Mouse (Mus musculus): ENCODE results near the gene Pip5k1b. TPM values are rescaled to one million over a fixed set of nuclear protein-coding genes. Genes with fewer than 3 reads are reported as not detected.

The Pip5k1b gene
- total RNA-seq, 1 experiment, result 2.1 TPM

DNA sequence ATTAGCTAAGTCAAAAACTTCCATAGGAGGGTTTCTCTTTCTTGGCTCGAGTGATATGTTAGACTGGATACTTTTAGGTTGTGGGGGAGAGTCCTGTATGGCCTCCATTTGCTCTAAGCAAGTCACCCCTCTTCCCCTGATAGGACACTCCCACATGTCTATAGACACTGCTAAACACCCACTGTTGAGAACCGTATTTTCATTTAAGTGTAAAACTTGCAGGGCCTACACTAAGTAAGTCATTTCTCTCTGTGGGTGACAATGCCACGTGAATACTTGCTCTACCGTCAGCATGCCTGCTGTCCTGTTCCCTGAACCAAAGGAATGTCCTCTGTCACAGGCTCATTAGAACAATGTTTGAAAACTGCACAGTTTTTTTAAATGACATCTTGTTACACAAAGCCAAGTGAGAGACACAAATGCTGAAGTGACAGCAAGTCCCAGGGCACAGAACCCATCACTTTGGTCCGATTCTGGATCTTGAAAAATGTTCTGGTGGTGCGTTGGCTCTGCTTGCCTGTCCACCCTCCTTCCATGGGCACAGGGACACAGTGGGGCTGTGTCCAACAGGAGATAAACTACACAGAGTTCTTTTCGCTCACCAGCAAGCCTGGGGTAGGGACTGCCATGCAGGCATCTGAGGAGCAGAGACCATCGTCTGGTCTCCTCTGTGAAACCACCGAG is 138.6 kb downstream of the Pip5k1b start:
- Histone ChIP-seq H3K27ac (ENCODE audit: insufficient read depth, low read depth, low read length, poor library complexity, severe bottlenecking) (no peak overlapping the region), H3K4me3 (ENCODE audit: insufficient read depth in 1 of 2, low read depth in 1 of 2, low read length in 2 of 2, poor library complexity in 1 of 2, severe bottlenecking in 1 of 2) (no peak overlapping the region), H3K9me3 (ENCODE audit: control insufficient read depth, insufficient read depth, low read depth, low read length) (no peaks in the 10 kb centered on the region), H3K9ac (ENCODE audit: insufficient read depth, low read depth, low read length, poor library complexity, severe bottlenecking) (no peak overlapping the region), H3K36me3 (ENCODE audit: control insufficient read depth, insufficient read depth, low read length, poor library complexity, severe bottlenecking) (no peaks in the 10 kb centered on the region), H3K4me1 (ENCODE audit: control insufficient read depth in 2 of 2, insufficient read depth in 2 of 2, low read length in 2 of 2, poor library complexity in 1 of 2) (no peaks in the 10 kb centered on the region)
- no peak for TF ChIP-seq ZNF384 (IDR thresholded peaks at IDR 0.05; ENCODE audit: low read depth, low read length)
- TF ChIP-seq ZC3H11A (IDR thresholded peaks at IDR 0.05; ENCODE audit: borderline replicate concordance, low read depth, low read length), result no peak
- no peak for TF ChIP-seq CHD2 (IDR thresholded peaks at IDR 0.05; ENCODE audit: low read depth, low read length)
- TF ChIP-seq MAFK (IDR thresholded peaks at IDR 0.05; ENCODE audit: insufficient read depth, low read depth, low read length), result no peak
- TF ChIP-seq HCFC1 (IDR thresholded peaks at IDR 0.05; ENCODE audit: borderline replicate concordance, insufficient read depth, low read length), result no peak
- no peak for DNase-seq (ENCODE audit: low read depth, low spot score)
- in situ Hi-C loops (cut with MboI; ENCODE audit: low sequenced_read_pairs in 2 of 2, unreplicated experiment in 2 of 2), result no loop called here

DNA sequence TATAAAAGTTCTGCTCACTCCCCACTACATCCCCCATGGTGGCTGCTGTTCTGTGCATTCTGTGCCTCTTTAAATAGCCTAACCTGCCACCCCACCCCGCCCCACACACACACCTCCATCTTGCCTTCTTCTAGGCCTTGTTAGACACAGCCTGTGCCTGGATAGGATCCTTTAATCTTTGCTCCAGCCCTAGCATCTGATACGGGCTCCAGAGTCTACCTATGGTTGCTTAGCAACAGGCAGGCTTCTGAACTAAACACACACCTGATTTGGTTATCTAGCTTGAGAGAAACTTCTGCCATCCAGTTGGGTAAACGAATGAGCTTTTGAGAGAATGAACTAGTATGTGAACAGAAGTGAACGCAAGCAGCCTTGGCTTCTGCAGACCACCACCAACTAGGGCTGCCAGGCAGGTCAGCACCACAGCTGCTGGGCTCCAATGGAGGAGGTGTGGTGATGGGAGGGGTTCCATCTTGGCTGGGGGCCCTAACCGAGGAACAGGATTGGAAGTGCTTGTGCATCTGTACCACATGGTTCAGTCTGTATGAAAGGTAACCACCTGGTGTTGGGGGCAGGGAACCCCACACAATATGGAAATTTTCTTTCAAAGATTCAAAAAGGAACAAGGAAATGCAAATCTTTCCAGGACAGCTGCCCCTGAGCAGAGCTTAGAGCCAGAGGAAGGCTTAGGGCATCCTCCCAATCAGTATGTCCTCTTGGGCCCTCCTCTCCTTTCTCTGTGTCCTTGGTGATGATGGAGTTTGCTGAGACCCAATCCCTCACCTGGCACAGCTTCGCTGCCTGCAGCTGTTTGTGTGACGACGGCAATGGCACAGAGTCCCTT is 139.7 kb downstream of the Pip5k1b start:
- TF ChIP-seq MAFK (IDR thresholded peaks at IDR 0.05; ENCODE audit: insufficient read depth, low read depth, low read length) (no peak), ZC3H11A (IDR thresholded peaks at IDR 0.05; ENCODE audit: borderline replicate concordance, low read depth, low read length) (no peak), HCFC1 (IDR thresholded peaks at IDR 0.05; ENCODE audit: borderline replicate concordance, insufficient read depth, low read length) (no peak), ZNF384 (IDR thresholded peaks at IDR 0.05; ENCODE audit: low read depth, low read length) (no peak), CHD2 (IDR thresholded peaks at IDR 0.05; ENCODE audit: low read depth, low read length) (no peak)
- Histone ChIP-seq H3K4me3 (ENCODE audit: insufficient read depth in 1 of 2, low read depth in 1 of 2, low read length in 2 of 2, poor library complexity in 1 of 2, severe bottlenecking in 1 of 2) (no peak overlapping the region), H3K27ac (ENCODE audit: insufficient read depth, low read depth, low read length, poor library complexity, severe bottlenecking) (no peak overlapping the region)

DNA sequence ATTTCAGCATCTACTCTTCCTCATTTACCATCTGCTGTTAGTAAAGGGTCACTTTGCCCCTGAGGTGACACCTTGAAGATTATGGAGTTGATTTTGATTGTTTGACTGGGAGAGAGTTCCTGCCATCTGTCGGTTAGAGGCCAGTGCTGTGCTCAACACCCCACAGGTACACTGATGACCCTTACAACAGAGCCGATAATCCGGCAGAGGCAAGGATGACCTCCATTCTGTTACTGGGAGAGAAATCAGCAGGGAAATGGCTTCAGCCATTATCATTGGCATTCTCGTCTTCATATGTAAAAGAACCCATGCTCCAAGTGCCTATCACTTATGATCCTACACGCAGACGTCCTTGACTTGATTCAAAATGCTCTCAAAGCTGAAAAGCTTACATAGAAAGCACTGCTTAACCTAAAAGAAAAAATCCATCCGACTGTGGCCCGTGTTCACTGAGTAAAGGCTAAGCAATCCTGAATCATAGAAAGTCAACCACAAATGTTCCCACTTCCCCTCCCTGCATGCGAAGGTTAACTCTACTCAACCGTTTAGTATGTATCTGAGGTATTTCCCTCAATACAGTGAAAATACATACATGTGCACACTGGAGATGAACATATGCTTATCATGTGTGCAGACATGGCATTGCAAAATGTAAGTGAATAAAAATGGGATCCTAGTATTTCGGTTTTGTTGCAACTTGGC is 146.7 kb downstream of the Pip5k1b start:
- H3K4me1 ChIP-seq (ENCODE audit: control insufficient read depth in 2 of 2, insufficient read depth in 2 of 2, low read length in 2 of 2, poor library complexity in 1 of 2), result no peaks in the 10 kb centered on the region
- H3K9me3 ChIP-seq (ENCODE audit: control insufficient read depth, insufficient read depth, low read depth, low read length), result no peaks in the 10 kb centered on the region
- no peak for DNase-seq (ENCODE audit: low read depth, low spot score)
- no peaks in the 10 kb centered on the region for H3K36me3 ChIP-seq (ENCODE audit: control insufficient read depth, insufficient read depth, low read length, poor library complexity, severe bottlenecking)
- TF ChIP-seq ZC3H11A (IDR thresholded peaks at IDR 0.05; ENCODE audit: borderline replicate concordance, low read depth, low read length) (no peak), HCFC1 (IDR thresholded peaks at IDR 0.05; ENCODE audit: borderline replicate concordance, insufficient read depth, low read length) (no peak)
- no peak overlapping the region for H3K4me3 ChIP-seq (ENCODE audit: insufficient read depth in 1 of 2, low read depth in 1 of 2, low read length in 2 of 2, poor library complexity in 1 of 2, severe bottlenecking in 1 of 2)
- H3K9ac ChIP-seq (ENCODE audit: insufficient read depth, low read depth, low read length, poor library complexity, severe bottlenecking), result no peak overlapping the region
- no peak overlapping the region for H3K27ac ChIP-seq (ENCODE audit: insufficient read depth, low read depth, low read length, poor library complexity, severe bottlenecking)
- in situ Hi-C loops (cut with MboI; ENCODE audit: low sequenced_read_pairs in 2 of 2, unreplicated experiment in 2 of 2), result no loop called here

More for the DNA sequence above, 139.7 kb downstream of the Pip5k1b start:
- H3K9ac ChIP-seq (ENCODE audit: insufficient read depth, low read depth, low read length, poor library complexity, severe bottlenecking), result no peak overlapping the region
- in situ Hi-C loops (cut with MboI; ENCODE audit: low sequenced_read_pairs in 2 of 2, unreplicated experiment in 2 of 2), result no loop called here
- DNase-seq (ENCODE audit: low read depth, low spot score), result no peak
- no peaks in the 10 kb centered on the region for H3K9me3 ChIP-seq (ENCODE audit: control insufficient read depth, insufficient read depth, low read depth, low read length)
- H3K36me3 ChIP-seq (ENCODE audit: control insufficient read depth, insufficient read depth, low read length, poor library complexity, severe bottlenecking), result no peaks in the 10 kb centered on the region
- no peaks in the 10 kb centered on the region for H3K4me1 ChIP-seq (ENCODE audit: control insufficient read depth in 2 of 2, insufficient read depth in 2 of 2, low read length in 2 of 2, poor library complexity in 1 of 2)

DNA sequence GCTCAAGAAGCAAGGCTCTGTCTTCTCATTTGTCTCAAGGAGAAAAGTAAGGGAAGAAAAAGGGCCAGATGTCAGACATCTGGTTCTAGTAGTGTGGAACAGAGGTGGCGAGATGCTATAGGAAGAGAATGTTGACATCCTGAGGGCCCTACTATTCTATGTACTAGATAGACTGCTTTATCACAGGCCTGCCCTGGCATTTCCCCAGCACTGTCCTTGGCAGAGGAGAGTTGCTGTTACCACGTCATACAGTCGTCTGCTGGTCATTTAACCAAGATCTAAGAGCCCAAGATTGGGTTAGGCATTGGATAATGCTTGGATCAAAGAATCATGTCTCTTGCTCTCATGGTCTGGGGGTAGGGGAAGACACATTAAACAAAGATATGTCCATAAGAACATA is 151.0 kb downstream of the Pip5k1b start:
- Histone ChIP-seq H3K27ac (ENCODE audit: insufficient read depth, low read depth, low read length, poor library complexity, severe bottlenecking) (no peak overlapping the region), H3K4me1 (ENCODE audit: control insufficient read depth in 2 of 2, insufficient read depth in 2 of 2, low read length in 2 of 2, poor library complexity in 1 of 2) (no peaks in the 10 kb centered on the region), H3K4me3 (ENCODE audit: insufficient read depth in 1 of 2, low read depth in 1 of 2, low read length in 2 of 2, poor library complexity in 1 of 2, severe bottlenecking in 1 of 2) (no peak overlapping the region), H3K36me3 (ENCODE audit: control insufficient read depth, insufficient read depth, low read length, poor library complexity, severe bottlenecking) (no peaks in the 10 kb centered on the region), H3K9me3 (ENCODE audit: control insufficient read depth, insufficient read depth, low read depth, low read length) (no peaks in the 10 kb centered on the region), H3K9ac (ENCODE audit: insufficient read depth, low read depth, low read length, poor library complexity, severe bottlenecking) (no peak overlapping the region)
- in situ Hi-C loops (cut with MboI; ENCODE audit: low sequenced_read_pairs in 2 of 2, unreplicated experiment in 2 of 2), result no loop called here
- DNase-seq (ENCODE audit: low read depth, low spot score), result no peak
- TF ChIP-seq CHD2 (IDR thresholded peaks at IDR 0.05; ENCODE audit: low read depth, low read length) (no peak), MAFK (IDR thresholded peaks at IDR 0.05; ENCODE audit: insufficient read depth, low read depth, low read length) (no peak), ZNF384 (IDR thresholded peaks at IDR 0.05; ENCODE audit: low read depth, low read length) (no peak), HCFC1 (IDR thresholded peaks at IDR 0.05; ENCODE audit: borderline replicate concordance, insufficient read depth, low read length) (no peak), ZC3H11A (IDR thresholded peaks at IDR 0.05; ENCODE audit: borderline replicate concordance, low read depth, low read length) (no peak)
